Mouse (Mus musculus): ENCODE measurements at regions not wholly inside any gene's neighbourhood (a gene's known extent, or its start where the extent isn't known, plus 50 kb on each side); places are given as distances from the start of the nearest gene placed in this dataset.

DNA sequence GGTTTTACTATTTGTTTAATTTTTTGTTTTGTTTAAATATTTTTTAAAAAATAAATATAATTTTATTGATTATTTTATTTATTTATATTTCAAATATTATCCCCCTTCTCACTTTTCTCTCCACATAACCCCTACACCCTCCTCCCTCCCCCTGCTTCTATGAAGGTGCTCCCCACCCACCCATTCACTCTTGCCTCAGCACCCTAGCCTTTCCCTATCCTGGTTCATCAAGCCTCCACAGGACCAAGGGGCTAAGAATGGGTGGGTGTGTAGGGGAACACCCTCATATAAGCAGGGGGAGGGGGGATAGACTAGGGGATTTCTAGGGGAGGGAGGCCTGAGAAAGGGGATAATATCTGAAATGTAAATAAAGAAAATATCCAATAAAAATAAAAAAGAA is 313.7 kb upstream of the Gm21293 start:
- TF ChIP-seq CTCF (IDR thresholded peaks at IDR 0.05; ENCODE audit: low read depth) = no peak
- TF ChIP-seq EP300 (optimal IDR thresholded peaks at IDR 0.05) = no peak
